Mouse (Mus musculus): Measurements from ENCODE around the gene Cacna1s.
A peak's percentile ranks its signal among the peaks of the same experiment; 100 is the strongest.

The Cacna1s gene

DNA sequence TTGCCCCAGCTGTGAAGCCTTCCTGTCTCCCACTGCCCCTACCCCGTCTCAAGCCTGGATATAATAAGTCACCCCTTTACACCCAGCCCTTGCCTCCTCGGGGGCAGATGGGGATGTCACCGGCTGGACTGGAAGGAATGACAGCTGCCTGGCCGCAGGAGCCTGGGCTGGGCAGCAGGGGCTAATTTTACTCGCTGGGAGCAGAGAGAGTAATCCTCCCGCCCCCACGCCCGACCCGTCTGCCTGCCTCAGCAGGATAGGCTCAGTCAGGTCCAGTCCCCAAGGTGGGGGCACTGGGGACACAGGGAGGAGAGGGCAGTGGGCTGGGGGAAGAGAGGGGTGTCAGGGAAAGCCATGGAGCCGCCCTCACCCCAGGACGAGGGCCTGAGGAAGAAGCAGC lies at the start of gene Cacna1s:
TSS of gene Cacna1s (plus strand) at position 204 of the 400 bp plus-strand sequence.
- no peak for DNase-seq (ENCODE audit: low spot score)

DNA sequence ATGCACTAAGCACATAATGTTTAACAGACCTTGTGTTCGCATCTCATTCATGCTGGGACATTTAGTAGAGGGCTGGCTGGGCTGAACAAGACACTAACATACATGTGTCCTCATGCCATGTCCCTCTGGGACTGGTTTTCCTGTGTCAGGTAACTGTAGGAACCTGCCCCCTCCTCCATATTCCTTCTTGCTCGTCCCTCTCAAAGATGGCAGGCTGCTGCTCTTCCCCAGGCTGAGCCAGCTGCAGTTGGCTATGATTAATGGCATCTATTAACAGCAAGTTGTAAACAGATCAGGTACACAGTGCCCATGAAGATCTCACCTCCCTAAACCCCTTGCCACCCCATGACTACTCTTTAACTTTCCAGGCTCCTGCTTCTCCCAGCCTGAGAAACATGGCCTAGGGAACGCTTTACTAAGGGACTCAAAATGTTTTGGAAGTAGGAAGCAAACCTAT lies 46.2 kb upstream of the Cacna1s start, which contains the start of gene Igfn1:
TSS of gene Igfn1 (minus strand) at position 51 of the 457 bp plus-strand sequence.
- DNase-seq (ENCODE audit: low spot score): no peak

DNA sequence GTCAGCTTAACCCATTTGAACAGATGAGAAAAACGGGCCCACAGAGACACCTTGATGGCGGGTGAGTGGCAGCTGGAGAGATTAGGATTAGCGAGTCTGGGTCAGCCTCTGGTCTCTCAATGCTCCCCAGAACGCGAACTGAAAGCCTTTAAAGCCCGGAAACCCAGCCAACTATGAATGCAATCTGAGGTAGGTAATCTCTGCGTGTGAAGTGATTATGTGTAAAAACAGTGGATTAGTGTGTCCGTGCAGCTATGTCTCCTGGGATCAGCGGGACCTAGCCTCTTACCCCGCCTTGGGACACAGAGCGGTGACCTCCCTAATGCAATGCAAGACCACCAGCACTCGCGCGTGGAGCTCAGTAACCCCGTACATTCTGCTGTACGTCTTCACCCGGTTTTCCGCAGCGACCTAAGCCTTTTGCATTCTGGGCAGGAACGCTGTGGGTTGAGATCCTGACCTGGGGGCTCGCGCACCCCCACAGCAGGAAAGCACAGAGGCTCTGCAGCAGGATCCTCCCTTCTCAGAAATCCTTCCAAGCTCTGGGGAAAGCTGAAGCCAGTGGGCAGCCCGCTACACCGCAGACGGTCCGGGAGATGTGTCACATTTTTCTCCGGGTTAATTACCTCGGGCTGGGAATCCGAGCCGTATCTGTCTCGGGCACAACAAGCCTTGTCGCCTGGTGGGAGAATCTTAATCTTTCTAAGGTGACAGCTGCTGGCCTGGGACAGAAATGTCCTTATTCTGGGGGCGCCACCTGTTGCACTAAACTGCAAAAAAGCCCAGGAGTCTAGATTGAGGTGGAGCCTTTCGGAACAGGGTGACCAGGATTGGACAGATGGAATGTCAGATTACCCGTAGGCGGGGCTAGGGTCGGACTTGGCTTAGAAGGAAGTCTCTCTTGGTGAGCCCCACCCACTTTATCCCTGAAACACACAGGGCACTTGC lies 45.1 kb upstream of the Cacna1s start, which contains the start of gene Tmem9:
TSS of gene Tmem9 (plus strand) at position 940 of the 948 bp plus-strand sequence.
- DNase-seq (ENCODE audit: low spot score): peak; percentile 56

DNA sequence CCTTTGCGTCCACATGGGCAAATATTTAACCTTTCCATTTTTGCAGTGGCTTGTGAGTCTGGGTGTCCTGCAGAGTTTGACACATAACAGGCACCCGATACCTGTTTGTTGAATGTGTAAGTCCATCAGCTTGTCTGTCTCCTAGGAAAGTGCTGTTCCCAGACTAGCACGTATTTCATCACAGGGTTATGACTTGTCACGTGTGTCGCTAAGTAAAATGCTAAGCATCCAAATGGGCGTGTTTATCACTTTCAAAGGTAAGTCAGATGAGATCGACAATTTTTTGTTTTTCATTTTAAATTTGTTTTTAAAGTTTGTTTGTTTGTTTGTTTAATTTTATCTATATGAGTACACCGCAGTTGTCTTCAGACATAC lies 44.4 kb upstream of the Cacna1s start:
- no peak for DNase-seq (ENCODE audit: low spot score)

DNA sequence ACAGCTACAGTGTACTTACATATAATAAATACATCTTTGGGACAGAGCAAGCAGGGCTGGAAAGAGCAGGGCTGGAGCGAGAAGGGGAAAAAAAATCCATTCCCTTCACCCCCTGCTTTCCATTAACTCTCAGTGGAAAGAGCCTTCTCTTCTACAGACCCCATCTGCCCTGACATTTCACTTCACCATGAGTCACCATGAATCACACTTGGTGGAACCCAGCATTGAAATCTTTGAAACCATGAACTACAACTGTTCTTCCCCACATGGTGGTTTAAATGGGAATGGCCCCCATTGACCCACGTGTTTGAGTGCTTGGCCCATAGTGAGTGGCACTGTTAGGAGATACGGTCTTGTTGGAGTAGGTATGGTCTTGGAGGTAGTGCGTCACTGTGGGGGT lies 42.3 kb upstream of the Cacna1s start:
- no peak for DNase-seq (ENCODE audit: low spot score)

DNA sequence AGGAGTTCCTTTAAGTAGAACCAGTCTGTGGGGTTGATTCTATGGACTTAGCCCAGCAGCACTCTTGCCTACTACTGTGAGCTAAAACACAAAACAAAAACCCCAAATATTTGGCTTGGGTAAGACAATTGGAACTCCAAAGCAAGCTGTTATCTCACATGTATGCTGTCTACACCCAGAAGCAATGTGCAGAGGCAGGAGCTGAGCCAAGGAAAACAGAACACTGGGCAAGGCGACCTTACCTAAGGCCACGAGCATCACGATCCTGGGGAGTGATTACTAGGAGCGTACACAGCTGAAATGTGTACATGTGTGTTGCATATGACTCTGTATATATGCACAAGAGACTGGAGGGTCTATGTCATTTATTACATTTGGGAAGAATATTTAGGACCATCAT lies 39.0 kb upstream of the Cacna1s start:
- DNase-seq (ENCODE audit: low spot score): no peak

DNA sequence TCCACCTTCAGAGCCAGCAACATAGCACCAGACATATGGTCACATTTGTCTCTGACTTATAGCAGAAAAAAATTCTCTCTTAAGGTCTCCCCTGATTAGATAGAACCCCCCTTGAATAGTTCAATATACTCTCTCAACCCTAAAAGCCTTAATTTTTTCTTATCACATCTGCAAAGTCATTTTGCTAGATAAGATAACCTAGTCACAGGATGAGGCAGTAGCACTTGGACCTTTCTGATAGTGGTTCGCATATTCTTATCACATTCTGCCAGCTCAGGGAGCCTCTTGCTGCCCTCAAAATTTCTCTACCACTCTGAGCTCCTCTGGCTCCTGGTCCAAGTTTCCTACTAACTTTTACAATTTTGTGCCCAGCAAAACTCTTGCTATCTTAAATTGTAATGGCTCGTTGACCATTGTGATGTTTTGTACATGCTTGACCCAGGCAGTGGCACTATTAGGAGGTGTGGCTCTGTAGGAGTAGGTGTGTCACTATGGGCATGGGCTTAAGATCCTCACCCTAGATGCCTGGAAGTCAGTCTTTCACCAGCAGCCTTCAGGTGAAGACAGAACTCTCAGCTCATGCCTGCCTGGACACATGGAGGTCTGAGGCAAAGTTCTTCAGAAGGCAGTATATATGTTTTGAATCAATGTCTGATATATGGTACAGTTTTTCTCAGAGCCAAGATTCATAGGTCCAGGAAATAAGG lies 37.6 kb upstream of the Cacna1s start:
- DNase-seq (ENCODE audit: low spot score): no peak

DNA sequence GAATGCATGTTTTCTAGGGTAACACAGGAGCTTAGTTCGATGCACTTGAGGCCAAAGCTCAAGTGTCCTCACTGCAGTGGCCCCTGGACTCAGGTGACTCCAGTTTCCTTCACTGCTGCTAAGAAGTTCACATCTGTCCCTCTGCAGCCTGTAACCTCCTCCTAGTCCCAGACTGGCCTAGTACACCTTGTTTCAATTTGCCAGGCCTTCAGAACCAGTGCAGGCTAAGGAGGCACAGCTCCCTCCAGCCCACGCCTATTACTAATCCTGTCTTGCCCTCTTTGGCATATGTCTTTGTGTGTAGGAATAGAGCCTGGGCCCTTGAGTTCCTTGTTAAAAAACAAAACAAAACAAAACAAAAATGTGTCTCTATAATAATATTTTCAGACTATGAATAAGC lies 35.2 kb upstream of the Cacna1s start:
- DNase-seq (ENCODE audit: low spot score): no peak

DNA sequence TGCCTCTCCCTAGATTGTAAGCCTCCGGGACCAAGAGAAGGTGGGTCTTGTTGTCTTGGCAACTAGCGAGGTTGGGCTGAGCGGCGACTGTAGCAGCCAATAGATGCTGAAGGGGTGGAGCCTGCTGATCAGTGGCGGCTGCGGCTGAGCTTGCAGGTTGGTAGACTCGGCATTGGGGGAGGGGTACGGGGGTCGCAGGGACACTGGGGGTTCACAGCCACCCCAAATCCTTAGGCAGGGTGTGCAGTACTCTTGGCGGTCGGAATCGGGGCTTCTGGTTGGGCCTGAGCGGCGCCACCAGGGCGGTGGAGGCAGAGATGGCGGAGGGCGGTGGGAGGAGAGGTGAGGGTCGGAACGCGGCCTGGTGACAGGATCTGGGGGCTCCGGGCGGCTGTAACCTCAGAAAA lies 34.6 kb upstream of the Cacna1s start:
- peak; percentile 87 for DNase-seq (ENCODE audit: low spot score)

DNA sequence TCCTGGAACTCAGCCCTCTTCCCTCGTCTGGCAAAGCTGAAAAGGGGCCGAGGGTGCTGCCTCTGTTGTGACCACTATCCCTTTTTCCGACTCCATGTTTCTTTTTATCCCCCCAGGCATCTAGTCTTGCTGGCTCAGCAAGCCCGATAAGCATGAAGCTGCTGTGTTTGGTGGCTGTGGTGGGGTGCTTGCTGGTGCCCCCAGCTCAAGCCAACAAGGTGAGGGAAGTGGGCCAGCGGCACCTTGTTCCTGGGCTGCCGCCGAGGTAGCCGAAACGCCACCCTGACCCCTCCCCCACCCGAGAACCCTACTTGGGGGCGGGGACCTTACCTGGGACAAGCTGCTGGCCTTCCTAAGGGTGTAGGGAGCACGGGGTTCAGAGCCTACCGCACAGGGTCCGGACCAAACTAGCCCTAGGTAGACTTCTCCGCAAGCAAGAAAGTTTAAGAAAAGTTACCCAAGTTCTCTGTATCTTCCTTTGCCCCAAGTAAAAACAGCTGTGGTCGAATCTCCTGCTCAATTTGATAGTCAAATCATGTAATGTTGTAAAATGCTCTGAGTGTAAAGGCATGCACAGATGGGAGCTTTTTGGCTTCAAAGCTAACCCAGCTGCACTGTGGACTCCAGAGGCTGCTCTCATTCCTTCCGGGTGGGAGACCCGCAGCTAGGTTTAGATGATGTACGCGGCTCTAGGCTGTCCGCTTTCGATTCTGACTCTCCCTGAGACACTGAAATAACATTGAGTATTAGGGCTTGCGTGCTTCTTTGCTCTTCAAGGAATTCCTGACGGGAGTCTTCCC lies 34.0 kb upstream of the Cacna1s start:
- DNase-seq (ENCODE audit: low spot score): peak; percentile 18

DNA sequence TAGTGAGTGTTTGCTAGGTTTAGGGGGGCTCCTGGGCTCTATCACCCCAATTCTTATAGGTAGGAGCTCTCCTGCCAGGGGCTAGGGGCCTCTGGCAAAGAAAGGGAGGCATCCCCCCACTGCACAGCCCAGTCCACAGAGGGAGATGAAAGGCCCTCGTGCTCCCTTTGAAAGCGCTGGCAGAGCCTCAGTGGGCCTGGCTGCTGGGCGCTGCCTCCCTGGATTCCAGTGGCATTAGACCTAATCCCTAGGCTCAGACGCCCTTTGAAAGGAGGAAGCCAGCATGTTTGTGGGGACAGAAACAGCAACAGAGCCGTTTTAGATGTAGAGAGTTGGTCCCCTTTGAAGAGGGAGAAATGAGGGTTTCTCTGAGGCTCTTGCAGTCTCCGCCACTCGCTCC lies 22.3 kb upstream of the Cacna1s start:
- no peak for DNase-seq (ENCODE audit: low spot score)

DNA sequence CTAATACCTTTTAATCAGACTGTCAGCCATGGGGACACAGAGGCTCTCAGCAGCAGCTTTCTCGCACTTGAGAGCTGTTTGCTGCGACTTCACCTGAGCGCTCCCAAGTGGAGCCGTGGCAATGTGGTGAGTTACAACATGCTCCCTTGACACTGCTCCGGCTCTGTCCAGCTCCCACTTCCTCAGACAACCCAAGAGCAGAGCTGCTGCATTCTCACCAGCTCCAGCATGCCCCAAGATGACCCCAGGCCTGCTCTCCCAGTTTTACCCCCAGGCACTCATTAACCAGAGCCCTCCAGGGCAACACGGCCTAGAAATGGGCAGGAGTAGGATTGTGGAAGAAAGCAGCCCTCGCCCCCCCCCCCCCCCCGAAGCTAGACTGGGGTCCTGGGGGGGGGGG lies 20.9 kb upstream of the Cacna1s start:
- DNase-seq (ENCODE audit: low spot score): no peak

DNA sequence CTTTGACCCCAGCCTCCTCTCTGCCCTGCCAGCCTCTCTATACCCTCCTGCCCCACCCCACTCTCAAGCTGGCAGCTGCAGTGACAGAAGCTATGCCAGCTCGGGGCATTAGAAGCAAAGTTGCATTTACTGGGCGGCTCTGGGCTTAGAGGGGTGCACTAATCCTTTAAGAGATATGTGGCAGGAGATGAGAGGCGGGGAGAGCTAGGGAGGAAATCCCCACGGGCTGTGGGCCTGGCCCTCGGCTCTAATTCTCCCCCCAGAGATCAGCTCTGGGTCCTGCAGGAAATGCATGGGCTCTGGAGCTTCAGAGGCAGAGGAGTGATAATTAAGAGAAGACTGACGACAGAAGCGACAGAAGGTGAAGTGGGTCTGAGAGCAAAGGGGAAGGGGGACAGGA lies 19.6 kb upstream of the Cacna1s start:
- DNase-seq (ENCODE audit: low spot score): no peak

DNA sequence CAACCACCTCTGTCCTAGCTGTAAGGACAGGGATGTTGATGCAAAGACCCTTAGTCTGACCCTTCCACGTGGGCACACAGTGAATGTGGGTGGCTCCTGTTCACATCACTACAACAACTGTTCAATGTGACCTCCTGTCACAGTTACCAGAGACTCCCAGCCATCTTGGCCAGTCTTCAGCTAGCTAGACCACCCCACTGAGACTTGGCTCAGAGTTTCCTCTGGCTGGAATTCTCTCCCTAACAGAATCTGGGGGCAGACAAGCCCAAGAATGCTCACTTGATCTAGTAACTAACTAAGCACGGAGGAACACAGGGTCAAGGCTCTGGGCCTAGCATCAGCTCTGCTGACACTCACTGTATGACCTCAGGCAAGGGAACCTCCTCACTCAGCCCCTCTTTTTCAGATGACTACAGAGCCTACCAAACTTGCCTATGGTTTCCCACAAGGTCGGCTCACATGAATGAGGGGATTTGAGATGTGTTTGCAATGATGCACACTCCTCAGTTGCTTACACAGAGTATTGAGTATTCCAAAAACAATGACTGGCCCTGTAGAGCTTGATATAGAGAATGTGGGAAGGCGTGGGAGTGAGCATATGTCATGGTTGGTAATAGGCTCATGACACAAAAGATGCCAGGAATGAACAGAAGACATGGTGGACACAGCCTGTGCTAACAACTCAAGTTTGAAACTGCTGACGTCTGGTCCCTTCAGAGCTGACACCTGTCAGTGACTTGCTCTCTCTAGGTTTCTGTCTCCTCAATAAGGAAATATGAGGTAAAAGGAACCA lies 13.6 kb upstream of the Cacna1s start:
- DNase-seq (ENCODE audit: low spot score): no peak

DNA sequence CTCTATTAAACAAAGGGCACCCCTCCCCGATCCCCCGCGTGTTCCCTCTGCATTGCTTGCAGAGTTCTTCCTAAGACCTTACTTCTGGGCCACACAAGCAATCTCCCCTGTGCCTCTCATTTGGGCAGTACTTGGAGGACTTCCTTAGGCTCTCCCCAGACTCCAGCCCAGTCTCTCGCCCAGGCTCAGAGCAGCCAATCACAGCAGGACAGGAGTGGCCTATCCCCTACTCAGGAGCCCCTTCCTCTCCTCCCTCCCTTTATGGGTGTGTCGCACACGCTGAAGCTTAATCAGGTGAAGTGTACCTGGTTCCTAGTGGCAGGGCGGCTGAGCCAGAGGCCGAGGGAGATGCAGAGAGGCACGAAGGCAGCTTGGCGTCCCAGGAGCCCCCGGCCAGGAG lies 12.1 kb upstream of the Cacna1s start:
- DNase-seq (ENCODE audit: low spot score): no peak

DNA sequence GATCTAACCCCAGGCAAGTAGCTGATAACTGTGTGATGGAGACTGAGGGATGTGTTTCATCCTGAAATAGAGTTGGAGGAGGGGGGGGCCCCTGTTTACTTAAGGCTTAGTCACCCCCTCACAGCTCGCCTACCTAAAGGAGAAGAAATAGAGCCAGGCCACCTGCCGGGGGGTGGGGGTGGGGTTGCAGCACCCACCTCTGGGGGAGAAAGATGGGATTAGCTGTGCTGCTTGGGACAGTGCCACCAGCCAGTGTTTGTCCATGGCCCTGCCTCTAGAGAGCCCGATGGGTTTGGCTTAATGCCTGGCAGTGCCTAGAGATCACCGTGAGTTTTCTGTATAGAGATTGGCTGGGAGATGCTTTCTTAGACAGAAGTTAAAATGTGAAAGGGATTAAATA lies 11.7 kb upstream of the Cacna1s start:
- no peak for DNase-seq (ENCODE audit: low spot score)

DNA sequence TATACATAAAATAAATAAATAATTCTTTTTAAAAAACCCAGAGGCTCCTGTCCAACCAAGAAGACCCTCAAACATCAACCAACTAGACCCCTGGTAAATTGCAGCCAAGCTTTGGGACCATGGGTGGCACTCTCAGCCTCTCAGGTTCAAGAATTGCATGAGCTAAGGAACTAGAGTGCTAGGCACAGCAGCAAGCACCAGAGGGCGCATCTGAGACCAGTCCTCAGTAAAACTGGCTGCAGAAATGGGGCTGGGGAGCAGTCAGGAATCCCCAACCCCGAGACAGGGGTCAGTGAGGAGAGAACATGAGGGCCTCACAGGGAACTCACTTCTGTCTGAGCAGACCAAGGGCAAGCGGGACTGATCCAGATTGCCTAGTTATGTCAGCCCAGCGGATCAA lies 6.8 kb upstream of the Cacna1s start:
- DNase-seq (ENCODE audit: low spot score): peak; percentile 42

DNA sequence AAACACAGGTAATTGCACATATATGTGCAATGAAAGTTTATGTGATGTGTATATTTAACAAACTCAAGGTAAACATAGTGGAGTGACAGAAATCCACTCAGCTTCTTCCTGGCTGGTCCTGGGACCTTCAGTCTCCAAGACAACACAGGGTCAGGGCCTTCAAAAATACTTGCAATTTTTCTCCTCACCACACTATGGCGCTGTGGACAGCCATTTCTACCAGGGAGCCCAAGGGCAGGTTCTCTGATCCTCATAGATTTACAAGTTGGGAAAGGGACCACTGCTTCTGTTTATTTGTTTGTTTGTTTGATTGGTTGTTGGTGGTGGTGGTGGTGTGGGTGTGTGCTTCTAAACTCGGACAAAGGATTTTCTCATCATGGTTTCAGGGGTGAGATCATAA lies 5.1 kb upstream of the Cacna1s start:
- DNase-seq (ENCODE audit: low spot score): no peak

DNA sequence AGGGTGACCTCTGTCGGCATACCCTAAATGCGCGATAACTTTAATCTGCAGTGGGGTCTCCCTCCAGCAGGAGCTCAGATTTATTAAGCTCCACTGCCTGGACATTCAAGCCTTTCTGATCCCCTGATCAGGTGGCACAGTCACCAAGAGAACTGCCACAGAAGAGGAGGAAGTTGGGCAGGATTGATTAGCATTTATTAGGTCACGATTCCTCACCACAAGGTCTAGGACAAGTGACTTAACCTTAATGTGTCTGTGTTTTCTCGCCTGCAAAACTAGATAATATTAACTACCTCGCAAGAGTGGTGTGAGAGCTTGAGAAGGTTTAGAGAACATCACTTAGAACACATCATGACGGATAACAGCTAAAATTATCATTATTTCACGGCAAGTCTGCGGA lies 4.7 kb upstream of the Cacna1s start:
- no peak for DNase-seq (ENCODE audit: low spot score)

DNA sequence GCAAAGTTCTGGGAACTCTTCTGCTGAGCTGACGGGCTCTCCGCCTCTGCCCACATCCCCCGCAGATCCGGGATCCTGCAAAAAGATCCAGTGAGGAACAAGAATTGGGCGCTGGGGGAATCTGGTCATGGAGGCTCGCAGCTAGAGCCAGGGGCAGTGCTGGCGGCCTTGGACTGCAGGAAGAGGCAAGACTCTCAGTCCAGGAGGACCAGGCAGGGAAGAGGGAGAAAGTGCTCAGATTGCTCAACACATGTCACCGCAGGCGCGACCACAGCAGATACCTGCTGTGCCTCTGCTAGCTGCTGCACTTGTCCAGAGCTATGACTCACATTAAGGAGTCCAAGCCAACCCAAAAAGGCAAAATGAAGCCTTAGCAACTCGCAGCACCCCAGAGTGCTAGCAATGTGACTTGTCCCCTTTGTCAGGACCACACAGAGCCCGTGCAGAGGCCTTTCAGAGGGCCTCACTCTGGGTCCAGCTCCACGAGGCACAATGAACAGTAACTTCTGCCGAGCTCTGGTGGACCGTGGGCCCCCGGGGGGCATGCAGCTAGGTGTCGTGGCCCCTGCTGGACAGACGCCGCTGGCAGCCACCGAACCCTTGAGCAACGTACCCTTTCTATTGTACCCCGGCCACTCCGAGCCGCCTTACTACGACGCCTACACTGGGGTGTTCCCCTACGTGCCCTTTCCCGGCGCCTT lies 2.1 kb upstream of the Cacna1s start, which contains the start of gene Ascl5:
TSS of gene Ascl5 (plus strand) at position 493 of the 701 bp plus-strand sequence.
- no peak for DNase-seq (ENCODE audit: low spot score)

DNA sequence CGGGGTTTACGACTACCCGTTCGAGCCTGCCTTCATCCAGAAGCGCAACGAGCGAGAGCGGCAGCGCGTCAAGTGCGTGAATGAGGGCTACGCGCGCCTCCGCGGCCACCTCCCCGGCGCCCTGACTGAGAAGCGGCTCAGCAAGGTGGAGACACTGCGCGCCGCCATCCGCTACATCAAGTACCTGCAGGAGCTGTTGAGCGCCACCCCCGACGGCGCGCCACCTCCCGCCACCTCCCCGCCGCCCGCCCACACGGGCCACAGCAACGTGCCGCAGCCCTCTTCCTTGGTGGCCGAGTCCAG lies 1.6 kb upstream of the Cacna1s start:
- DNase-seq (ENCODE audit: low spot score): no peak

Measured in ovary, postnatal 14 days (tissue).